Mouse (Mus musculus) myocyte (in vitro differentiated cells): Measurements from ENCODE around the gene Tpm1. TPM values are rescaled to one million over a fixed set of nuclear protein-coding genes. Genes with fewer than 3 reads are reported as not detected.
A peak's percentile ranks its signal among the peaks of the same experiment; 100 is the strongest.

Experiments
- H3K27me3 ChIP-seq: one replicate; pipeline ENCODE4 v1.6.1; 2011; ENCODE audit not compliant: control insufficient read depth, insufficient read depth, insufficient read length
- H3K36me3 ChIP-seq: one replicate; pipeline ENCODE4 v1.6.1; 2011; ENCODE audit not compliant: control insufficient read depth, insufficient read depth
- H3K4me2 ChIP-seq: one replicate; pipeline ENCODE4 v1.6.1; 2011; ENCODE audit warnings: low read depth, control low read depth
- H3K4me3 ChIP-seq: one replicate; pipeline ENCODE4 v1.5.1; 2011; ENCODE audit warnings: mild to moderate bottlenecking, control low read depth, moderate library complexity
- H3K79me2 ChIP-seq: one replicate; pipeline ENCODE4 v1.6.1; 2011; ENCODE audit not compliant: control insufficient read depth, insufficient read depth
- H3ac ChIP-seq: one replicate; pipeline ENCODE4 v1.6.1; 2011; ENCODE audit not compliant: control insufficient read depth, insufficient read length
- CEBPB ChIP-seq: IDR thresholded peaks from 2 replicates; pipeline ENCODE4 v1.6.1; 2011; ENCODE audit warnings: mild to moderate bottlenecking, moderate library complexity; ENCODE audit not compliant: poor library complexity, insufficient read depth, severe bottlenecking
- E2F4 ChIP-seq: IDR thresholded peaks from one replicate; pipeline ENCODE4 v1.6.1; 2011; ENCODE audit warnings: mild to moderate bottlenecking, control low read depth, moderate library complexity; ENCODE audit not compliant: insufficient read depth
- MAX ChIP-seq: IDR thresholded peaks from one replicate; pipeline ENCODE4 v1.6.1; 2011; ENCODE audit warnings: low read depth, mild to moderate bottlenecking, control low read depth
- MYOD1 ChIP-seq, 3 experiments: IDR thresholded peaks; one replicate each; pipeline ENCODE4 v1.6.1; 2011; ENCODE audit warnings: control low read depth in 2 of 3, low read depth in 2 of 3, mild to moderate bottlenecking in 2 of 3, moderate library complexity in 1 of 3; ENCODE audit not compliant: insufficient read length in 2 of 3, control insufficient read depth in 1 of 3
- MYOG ChIP-seq, 3 experiments: IDR thresholded peaks; one replicate each; pipeline ENCODE4 v1.6.1; 2011; ENCODE audit warnings: control low read depth in 2 of 3, low read depth in 2 of 3, mild to moderate bottlenecking in 2 of 3; ENCODE audit not compliant: insufficient read length in 2 of 3, control insufficient read depth in 1 of 3, insufficient read depth in 1 of 3
- POLR2A ChIP-seq: IDR thresholded peaks from one replicate; pipeline ENCODE4 v1.6.1; 2011; ENCODE audit warnings: low read depth, mild to moderate bottlenecking, control low read depth, moderate library complexity; ENCODE audit not compliant: insufficient read length
- POLR2AphosphoS2 ChIP-seq: IDR thresholded peaks from one replicate; pipeline ENCODE4 v1.6.1; 2011; ENCODE audit warnings: low read depth, control low read depth; ENCODE audit not compliant: insufficient read length
- REST ChIP-seq: IDR thresholded peaks from one replicate; pipeline ENCODE4 v1.6.1; 2011; ENCODE audit warnings: mild to moderate bottlenecking, control low read depth, moderate library complexity; ENCODE audit not compliant: insufficient read depth, insufficient read length
- SRF ChIP-seq: IDR thresholded peaks from one replicate; pipeline ENCODE4 v1.6.1; 2011; ENCODE audit warnings: low read depth; ENCODE audit not compliant: control insufficient read depth, insufficient read length
- TCF12 ChIP-seq: IDR thresholded peaks from one replicate; pipeline ENCODE4 v1.6.1; 2011; ENCODE audit warnings: mild to moderate bottlenecking, control low read depth; ENCODE audit not compliant: poor library complexity, insufficient read depth, severe bottlenecking
- TCF3 ChIP-seq: IDR thresholded peaks from one replicate; pipeline ENCODE4 v1.6.1; 2011; ENCODE audit warnings: low read depth, control low read depth; ENCODE audit not compliant: insufficient read length
- USF1 ChIP-seq: IDR thresholded peaks from one replicate; pipeline ENCODE4 v1.6.1; 2011; ENCODE audit warnings: low read depth, mild to moderate bottlenecking, control low read depth, moderate library complexity
- polyA plus RNA-seq: library from polyadenylated mRNA; unstranded; fragments of >200 nt; fragmentation: generic; extraction: Trizol; gene quantifications from one replicate; pipeline ENCODE4 v1.2.1, GENCODE M21; 2012; ENCODE audit warnings: missing spikeins

Gene Tpm1
- polyA plus RNA-seq, 1 experiment: 1,921 TPM

- TF ChIP-seq MYOD1 (IDR thresholded peaks at IDR 0.05; ENCODE audit: control insufficient read depth in 1 of 3, insufficient read length in 2 of 3, low read depth in 2 of 3): no peak
- TF ChIP-seq MYOG (IDR thresholded peaks at IDR 0.05; ENCODE audit: control insufficient read depth in 1 of 3, insufficient read depth in 1 of 3, insufficient read length in 2 of 3, low read depth in 2 of 3): no peak
- TF ChIP-seq USF1: no peak
- TF ChIP-seq REST: no peak
- TF ChIP-seq CEBPB: no peak
- no peak for TF ChIP-seq SRF
- TF ChIP-seq POLR2A: no peak
- TF ChIP-seq POLR2AphosphoS2: no peak
- no peak for TF ChIP-seq E2F4
- TF ChIP-seq TCF3: no peak
- no peak for TF ChIP-seq TCF12
- TF ChIP-seq MAX: no peak
- H3K4me3 ChIP-seq: no peak overlapping the region
- H3ac ChIP-seq: no peak overlapping the region
- H3K79me2 ChIP-seq: no peaks in the 10 kb centered on the region
- H3K4me2 ChIP-seq: no peak overlapping the region
- no peaks in the 10 kb centered on the region for H3K27me3 ChIP-seq
- H3K36me3 ChIP-seq: no peaks in the 10 kb centered on the region
Measured at GRCm38 (mm10) chr9:67058366-67058765, 9.2 kb upstream of the Tpm1 start.

DNA sequence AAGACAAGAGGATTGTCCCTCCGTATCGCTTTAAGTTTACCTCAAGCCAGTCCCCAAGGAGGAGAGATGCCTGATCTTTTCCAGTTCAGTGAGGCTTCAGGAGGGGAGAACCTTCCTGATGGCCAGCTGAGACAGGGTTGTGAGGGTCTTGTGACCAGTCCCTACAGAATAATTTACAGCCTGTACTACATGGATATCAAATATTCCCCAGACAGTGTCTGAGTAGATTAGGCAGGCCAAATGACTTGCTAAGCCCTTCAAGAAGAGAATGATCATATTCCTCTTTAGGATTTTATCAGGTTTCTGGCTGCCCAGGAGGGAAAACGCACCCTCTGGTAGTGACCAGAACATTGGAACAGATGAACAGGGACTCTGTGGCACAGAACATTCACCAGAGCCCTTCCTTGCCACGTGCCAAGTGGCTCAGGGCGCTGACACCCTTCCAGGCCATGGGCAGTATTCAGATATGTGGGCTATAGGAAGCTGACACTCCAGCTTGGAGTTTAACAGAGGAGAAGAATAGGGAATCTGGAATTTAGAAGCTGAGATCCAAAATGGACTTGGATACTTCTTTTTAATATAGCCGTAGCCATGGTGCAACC lies 1.6 kb upstream of the Tpm1 start:
- Histone ChIP-seq H3K79me2 (peaks cover 31% of the 10 kb centered on the region), H3K4me2 (peak overlapping the region; percentile 79), H3K27me3 (no peaks in the 10 kb centered on the region), H3ac (no peak overlapping the region), H3K4me3 (peak overlapping the region; percentile 99), H3K36me3 (peaks cover 4% of the 10 kb centered on the region)
- TF ChIP-seq POLR2AphosphoS2 (no peak), USF1 (no peak), TCF3 (no peak), SRF (no peak), MYOG (IDR thresholded peaks at IDR 0.05; ENCODE audit: control insufficient read depth in 1 of 3, insufficient read depth in 1 of 3, insufficient read length in 2 of 3, low read depth in 2 of 3) (no peak), TCF12 (no peak), MYOD1 (IDR thresholded peaks at IDR 0.05; ENCODE audit: control insufficient read depth in 1 of 3, insufficient read length in 2 of 3, low read depth in 2 of 3) (no peak), REST (no peak), CEBPB (no peak), POLR2A (no peak), E2F4 (no peak)

GRCm38 (mm10) chr9:67049836-67050235 lies 630 bp upstream of the Tpm1 start:
- Histone ChIP-seq H3K27me3 (no peaks in the 10 kb centered on the region), H3K36me3 (peaks cover 4% of the 10 kb centered on the region), H3K4me2 (peak overlapping the region; percentile 79), H3K79me2 (peaks cover 40% of the 10 kb centered on the region), H3ac (peak overlapping the region; percentile 85), H3K4me3 (peak overlapping the region; percentile 99)
- TF ChIP-seq POLR2AphosphoS2 (peak; percentile 52), REST (no peak), CEBPB (no peak), TCF12 (no peak), POLR2A (no peak), TCF3 (no peak), MYOG (IDR thresholded peaks at IDR 0.05; ENCODE audit: control insufficient read depth in 1 of 3, insufficient read depth in 1 of 3, insufficient read length in 2 of 3, low read depth in 2 of 3) (no peak), USF1 (no peak), MYOD1 (IDR thresholded peaks at IDR 0.05; ENCODE audit: control insufficient read depth in 1 of 3, insufficient read length in 2 of 3, low read depth in 2 of 3) (peak in 1 of 3 experiments; percentile 13), MAX (no peak), E2F4 (no peak), SRF (no peak)

DNA sequence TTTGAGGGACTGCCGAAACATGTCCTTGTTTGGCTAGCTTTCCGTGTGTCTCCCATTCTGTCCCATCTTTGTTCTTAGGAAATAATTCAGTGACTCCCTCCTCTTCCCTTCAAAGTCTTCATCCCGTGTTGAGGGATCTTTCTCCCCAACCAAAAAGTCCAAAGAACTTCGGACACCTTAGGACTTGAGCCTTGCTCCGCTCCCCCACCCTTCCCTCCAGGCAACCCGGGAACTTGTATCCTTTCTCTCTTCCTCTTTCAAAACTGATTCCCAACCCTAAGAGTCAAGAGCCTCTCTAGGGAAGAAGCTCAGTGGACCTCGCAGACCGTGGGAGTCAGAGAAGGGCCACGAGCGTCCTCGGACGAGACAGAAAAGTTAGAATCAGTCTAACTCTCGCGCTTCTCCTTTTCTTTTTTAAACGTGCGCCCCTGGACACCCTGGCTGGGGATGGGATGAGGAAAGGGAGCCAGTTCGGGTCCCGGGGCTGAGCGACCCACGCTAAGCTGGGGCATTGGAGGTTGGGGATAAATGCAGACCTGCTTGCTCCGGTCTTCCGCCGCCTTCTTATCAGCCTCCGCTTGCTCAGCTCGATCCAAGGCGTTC lies 622 bp downstream of the Tpm1 start:
- H3K4me3 ChIP-seq: peak overlapping the region; percentile 99
- no peaks in the 10 kb centered on the region for H3K27me3 ChIP-seq
- peak overlapping the region; percentile 53 for H3K4me2 ChIP-seq
- peak overlapping the region; percentile 85 for H3ac ChIP-seq
- peaks cover 49% of the 10 kb centered on the region for H3K79me2 ChIP-seq
- peaks cover 4% of the 10 kb centered on the region for H3K36me3 ChIP-seq
- TF ChIP-seq TCF3 (no peak), TCF12 (no peak), REST (no peak), POLR2AphosphoS2 (no peak), POLR2A (no peak), MYOD1 (IDR thresholded peaks at IDR 0.05; ENCODE audit: control insufficient read depth in 1 of 3, insufficient read length in 2 of 3, low read depth in 2 of 3) (no peak), MYOG (IDR thresholded peaks at IDR 0.05; ENCODE audit: control insufficient read depth in 1 of 3, insufficient read depth in 1 of 3, insufficient read length in 2 of 3, low read depth in 2 of 3) (no peak), CEBPB (no peak), MAX (no peak), USF1 (no peak), SRF (no peak), E2F4 (no peak)
